Mouse (Mus musculus) left cerebral cortex, postnatal 10 days (tissue): ENCODE results near the gene Nol3. TPM values are rescaled to one million over a fixed set of nuclear protein-coding genes. Genes with fewer than 3 reads are reported as not detected.

Source experiments
- DNase-seq, 2 experiments: peaks; one replicate each; pipeline ENCODE4 v3.0.0; 2021 to 2022; ENCODE audit warnings: low spot score in 2 of 2, mixed read lengths in 1 of 2; ENCODE audit errors: extremely low spot score in 1 of 2
- intact Hi-C: fragments of 180-260 bp; cut with DNase I; formaldehyde crosslinking; loops from one replicate; pipeline ENCODE4 v1.15.1; 2025
- microRNA-seq: library from miRNA; unstranded; fragments of <30 nt; microRNA quantifications from one replicate; pipeline ENCODE4 v1.2.0, GENCODE M21; 2022
- total RNA-seq, 2 experiments: library from RNA; stranded (reverse); gene quantifications; 2 replicates each; pipeline ENCODE4 v1.2.3; 2021

Gene Nol3
- total RNA-seq, 2 experiments from 2014 or later = 3.2 to 3.5 TPM

DNA sequence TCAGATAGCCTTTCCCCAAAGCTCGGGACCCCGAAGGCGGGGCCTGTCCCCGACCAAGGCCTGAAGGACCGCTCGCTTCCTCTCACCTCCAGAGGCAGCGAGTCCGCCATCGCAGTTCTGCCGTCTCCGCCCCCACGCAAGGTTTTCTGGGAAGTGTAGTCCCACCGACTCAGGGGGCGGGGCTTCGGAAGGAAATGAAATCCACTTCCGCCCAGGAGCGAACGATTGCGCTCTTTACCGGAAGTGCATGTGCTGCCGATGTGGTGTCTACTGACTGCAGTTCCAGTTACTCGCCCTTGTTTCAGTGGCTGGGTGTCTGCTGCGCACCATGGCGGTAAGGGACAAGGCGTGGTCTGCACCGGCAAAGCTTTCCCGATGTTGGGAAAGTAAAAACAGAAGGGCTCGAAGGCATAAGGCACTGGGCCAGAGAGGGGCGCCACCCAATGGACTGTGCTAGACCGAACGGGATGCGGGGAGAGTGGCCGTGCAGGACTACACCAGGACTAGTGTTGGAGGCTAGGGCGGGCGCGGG is 50.3 kb downstream of the Nol3 start, which contains the start of the genes Lrrc29 and Tmem208:
Lrrc29 (minus strand) TSS at position 138 of the 532 bp plus-strand sequence.
Tmem208 (plus strand) TSS at position 214 of the 532 bp plus-strand sequence.
- DNase-seq = peak; percentile 96 to 99
- intact Hi-C loops = no loop called here

DNA sequence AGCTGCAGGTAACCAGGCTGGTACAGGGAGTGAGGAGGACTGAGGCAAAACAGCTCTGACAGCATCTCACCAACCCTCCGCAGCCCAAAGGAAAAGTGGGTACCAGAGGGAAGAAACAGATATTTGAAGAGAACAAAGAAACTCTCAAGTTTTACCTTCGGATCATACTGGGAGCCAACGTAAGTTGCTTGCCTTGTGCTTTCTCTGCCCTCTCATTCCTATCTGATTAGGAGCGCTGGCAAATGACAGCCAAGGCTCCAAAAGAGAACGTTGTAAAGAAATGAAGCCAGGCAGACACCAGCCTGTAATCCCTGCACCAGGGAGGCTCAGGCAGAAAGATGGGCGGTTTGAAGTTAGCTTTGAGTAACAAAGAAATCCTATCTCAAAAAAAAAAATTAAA is 51.0 kb downstream of the Nol3 start:
- intact Hi-C loops = no loop called here
- no peak for DNase-seq

DNA sequence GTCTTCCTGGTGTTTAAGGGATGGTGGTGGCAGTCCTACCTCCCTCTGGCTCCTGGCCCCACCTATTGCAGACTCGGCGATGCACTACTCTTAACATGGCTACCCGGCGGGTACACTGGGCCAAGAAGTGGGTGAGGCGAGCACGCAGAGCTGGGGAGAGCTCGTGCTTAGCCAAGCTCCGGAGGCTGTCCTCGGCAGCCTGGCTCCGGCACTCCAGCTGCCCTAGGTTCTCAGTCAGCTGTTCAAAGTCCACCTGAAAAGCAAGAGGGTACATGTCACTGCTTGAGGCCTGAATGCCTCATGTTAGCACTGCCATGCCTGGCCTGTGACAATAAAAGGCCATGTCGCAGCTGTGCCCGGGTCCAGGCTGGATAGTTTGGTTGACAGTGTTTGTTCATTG is 54.4 kb downstream of the Nol3 start:
- intact Hi-C loops = no loop called here
- DNase-seq = no peak

DNA sequence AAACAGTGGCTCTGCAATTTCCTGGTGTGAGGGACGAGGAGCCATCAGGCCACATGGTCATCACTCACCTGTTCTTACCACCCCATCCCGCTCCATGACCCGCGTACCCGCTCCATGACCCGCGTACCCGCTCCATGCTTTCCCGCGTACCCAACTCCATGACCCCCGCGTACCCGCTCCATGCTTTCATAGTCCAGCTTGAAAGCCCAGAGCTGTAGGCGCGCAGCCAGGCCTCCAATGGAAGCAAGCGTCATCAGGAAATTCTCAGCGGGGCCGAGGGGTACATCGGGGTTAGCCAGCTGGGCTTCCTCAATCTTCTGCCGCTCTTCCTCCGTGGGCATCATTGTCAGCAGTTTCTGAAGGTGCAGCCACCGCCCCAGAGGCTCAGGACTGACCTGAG is 55.5 kb downstream of the Nol3 start:
- intact Hi-C loops = no loop called here

More for the DNA sequence above, 55.5 kb downstream of the Nol3 start:
- no peak for DNase-seq

Small RNA genes lying within 50 kb of the gene (microRNA-seq; reads per million reads assigned to microRNA genes)
- gene Gm27320 (not detected), gene Mir328 (5,009 reads per million, percentile 92 among the genes with 10 or more reads in this experiment)

Other genes with a start within 250 kb of the Nol3 start
- gene Ces3a, start 227.5 kb upstream of the Nol3 start, total RNA-seq = not detected
- not detected for gene Ces3b, start 192.4 kb upstream of the Nol3 start, total RNA-seq
- gene Ces4a, start 144.3 kb upstream of the Nol3 start, total RNA-seq = not detected
- gene Cbfb, start 105.5 kb upstream of the Nol3 start, total RNA-seq = 10 to 100 TPM; 20.9 to 23.0 TPM
- 10 to 100 TPM; 27.5 to 28.0 TPM for gene D230025D16Rik, start 51.0 kb upstream of the Nol3 start, total RNA-seq
- 1 to 10 TPM; 3.0 to 3.8 TPM for gene B3gnt9, start 21.0 kb upstream of the Nol3 start, total RNA-seq
- 1 to 10 TPM; 5.5 to 5.8 TPM for gene Tradd, start 11.5 kb upstream of the Nol3 start, total RNA-seq
- gene Fbxl8, start 11.5 kb upstream of the Nol3 start, total RNA-seq = under 1 TPM; 0.58 to 0.61 TPM
- gene Hsf4, start 6.3 kb upstream of the Nol3 start, total RNA-seq = under 1 TPM; 0.34 to 0.75 TPM
- gene 4931428F04Rik, start 13.7 kb downstream of the Nol3 start, total RNA-seq = 10 to 100 TPM; 68.2 to 82.2 TPM
- 1 to 10 TPM; 4.2 to 4.3 TPM for gene Exoc3l, start 20.0 kb downstream of the Nol3 start, total RNA-seq
- gene E2f4, start 21.5 kb downstream of the Nol3 start, total RNA-seq = 10 to 100 TPM; 29.6 to 30.2 TPM
- gene Elmo3, start 29.5 kb downstream of the Nol3 start, total RNA-seq = under 1 TPM; 0.41 to 0.83 TPM
- 1 to 10 TPM; 5.4 to 5.6 TPM for gene Lrrc29, start 50.1 kb downstream of the Nol3 start, total RNA-seq
- 10 to 100 TPM; 47.4 to 47.9 TPM for gene Tmem208, start 50.2 kb downstream of the Nol3 start, total RNA-seq
- gene Fhod1, start 71.8 kb downstream of the Nol3 start, total RNA-seq = 1 to 10 TPM; 2.6 to 2.7 TPM
- gene Slc9a5, start 72.7 kb downstream of the Nol3 start, total RNA-seq = 10 to 100 TPM; 25.7 to 27.7 TPM
- 1 to 10 TPM; 2.2 to 3.7 TPM for gene Plekhg4, start 97.1 kb downstream of the Nol3 start, total RNA-seq
- not detected for gene Kctd19, start 137.4 kb downstream of the Nol3 start, total RNA-seq
- under 1 TPM; 0.32 to 0.79 TPM for gene Lrrc36, start 137.4 kb downstream of the Nol3 start, total RNA-seq
- 10 to 100 TPM; 75.5 to 88.7 TPM for gene Tppp3, start 195.4 kb downstream of the Nol3 start, total RNA-seq
- gene Zdhhc1, start 220.8 kb downstream of the Nol3 start, total RNA-seq = 10 to 100 TPM; 21.6 to 21.8 TPM
- gene Hsd11b2, start 242.6 kb downstream of the Nol3 start, total RNA-seq = not detected